Mouse (Mus musculus): ENCODE results near the gene Sacm1l.

- TF ChIP-seq CTCF (IDR thresholded peaks at IDR 0.05; ENCODE audit: low read depth, low read length) = no peak
- TF ChIP-seq POLR2AphosphoS5 (IDR thresholded peaks at IDR 0.05; ENCODE audit: insufficient replicate concordance, low read depth, low read length) = no peak
- TF ChIP-seq GATA1 (IDR thresholded peaks at IDR 0.05; ENCODE audit: borderline replicate concordance, low read length) = no peak
- no peak for TF ChIP-seq TAL1 (conservative IDR thresholded peaks at IDR 0.05; ENCODE audit: low read depth, low read length)
- no peak for TF ChIP-seq GATA2 (IDR thresholded peaks at IDR 0.05; ENCODE audit: borderline replicate concordance, low read depth, low read length)
Observed at GRCm38 (mm10) chr9:123508986-123509385, 20.6 kb upstream of the Sacm1l start.

All from G1E (cell line).